Mouse (Mus musculus): ENCODE measurements around the gene Efcab12. TPM values are rescaled to one million over a fixed set of nuclear protein-coding genes. Genes with fewer than 3 reads are reported as not detected.
"Not testable (repeated sequence)": the region's sequence is repeated elsewhere in the genome, so short reads cannot be mapped to it uniquely, and the experiment has no call there.

The Efcab12 gene
- polyA plus RNA-seq, 1 experiment from 2014 or later = 0.58 TPM

DNA sequence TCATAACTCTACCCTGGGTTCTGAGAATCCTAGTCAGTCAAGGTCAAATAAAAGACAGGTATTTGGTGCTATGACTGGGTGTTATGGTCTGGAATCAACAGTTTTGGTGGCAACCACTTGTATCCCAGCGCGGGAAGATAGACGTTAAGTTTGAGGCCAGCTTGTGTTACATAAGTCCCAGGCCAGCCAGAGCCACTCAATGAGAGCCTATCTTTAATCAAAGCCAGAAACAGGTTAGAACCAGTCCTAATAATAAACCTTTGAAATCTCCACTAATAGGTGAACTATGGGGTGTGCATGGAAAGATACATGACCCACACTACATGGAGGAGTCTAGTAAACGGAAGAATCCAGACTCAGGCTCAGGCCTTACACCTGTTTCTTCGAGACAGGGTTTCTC lies 533 bp upstream of the Efcab12 start:
- H3K9ac ChIP-seq = no peak overlapping the region
- H3K36me3 ChIP-seq = peaks cover 8% of the 10 kb centered on the region
- WGBS = 68% methylated on average over 5 of the region's 5 CpGs
- ATAC-seq (ENCODE audit: insufficient read depth, low FRiP score, low read depth) = no peak
- H3K4me3 ChIP-seq (replicated peaks) = peak overlapping the region; percentile 35; the same call in 1 of the 2 replicates
- peaks cover 5% of the 10 kb centered on the region; the same call in 1 of the 2 replicates for H3K4me1 ChIP-seq
- no peaks in the 10 kb centered on the region for H3K9me3 ChIP-seq
- H3K4me2 ChIP-seq = peak overlapping the region; percentile 70
- no peak overlapping the region for H3K27ac ChIP-seq
- no peaks in the 10 kb centered on the region for H3K27me3 ChIP-seq (replicated peaks)

DNA sequence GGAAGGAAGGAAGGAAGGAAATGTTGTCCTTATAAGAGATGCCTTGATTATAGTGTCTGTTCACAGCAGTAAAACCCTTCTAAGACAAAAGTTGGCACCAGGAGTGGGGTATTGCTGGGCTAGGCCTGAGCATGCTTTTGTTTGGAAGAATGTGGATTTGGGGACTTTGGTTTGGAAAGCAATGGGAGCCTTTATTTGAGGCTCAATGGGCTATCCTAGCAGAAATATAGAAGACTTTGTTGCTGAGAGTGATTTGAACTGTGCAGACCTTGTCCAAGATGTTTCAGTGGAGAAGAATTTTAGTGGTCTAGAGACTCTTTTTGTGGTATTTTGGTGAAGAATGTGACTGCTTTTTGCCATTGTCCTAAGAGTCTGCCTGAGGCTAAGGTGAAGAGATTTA lies 4.4 kb downstream of the Efcab12 start:
- Histone ChIP-seq H3K36me3 (no peaks in the 10 kb centered on the region), H3K4me1 (peaks cover 5% of the 10 kb centered on the region; the same call in 1 of the 2 replicates), H3K4me3 (replicated peaks) (no peak overlapping the region), H3K9me3 (no peaks in the 10 kb centered on the region), H3K9ac (no peak overlapping the region), H3K27ac (no peak overlapping the region), H3K27me3 (replicated peaks) (no peaks in the 10 kb centered on the region), H3K4me2 (no peak overlapping the region)
- ATAC-seq (ENCODE audit: insufficient read depth, low FRiP score, low read depth) = no peak

DNA sequence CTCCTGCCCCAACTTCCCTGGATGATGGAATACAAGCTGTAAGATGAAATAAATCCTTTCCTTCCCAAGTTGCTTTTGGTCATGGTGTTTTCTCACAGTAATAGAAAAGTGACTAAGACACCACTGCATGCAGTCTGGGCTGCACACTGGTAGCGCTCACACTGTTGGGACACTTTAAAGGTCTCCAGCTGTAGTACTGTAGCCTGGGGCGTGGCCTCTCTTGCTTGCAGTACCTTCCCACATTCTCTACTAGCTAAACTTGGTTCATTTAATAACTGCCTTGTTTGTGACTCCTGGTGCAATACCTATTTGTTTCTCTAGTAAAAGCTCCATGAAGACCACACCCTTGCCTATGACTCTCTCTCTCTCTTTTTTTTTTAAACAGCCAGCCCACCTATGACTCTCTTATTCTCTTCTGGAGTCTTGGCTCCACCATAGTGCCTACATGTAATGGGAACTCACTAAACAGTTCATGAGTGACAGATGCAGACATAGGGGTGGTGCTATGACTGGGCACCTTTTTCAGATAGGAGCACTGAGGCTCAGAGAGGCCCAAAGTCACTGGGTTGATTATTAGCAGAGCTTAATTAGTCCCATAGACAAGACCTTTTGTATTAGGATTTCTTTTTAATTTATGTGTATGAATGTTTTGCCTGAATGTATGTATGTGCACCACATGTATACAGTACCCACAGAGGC lies 5.9 kb downstream of the Efcab12 start:
- no peak overlapping the region for H3K4me3 ChIP-seq (replicated peaks)
- 91% methylated on average over 2 of the region's 2 CpGs for WGBS
- H3K4me2 ChIP-seq = no peak overlapping the region
- H3K27ac ChIP-seq = no peak overlapping the region
- no peaks in the 10 kb centered on the region for H3K4me1 ChIP-seq
- no peaks in the 10 kb centered on the region for H3K36me3 ChIP-seq
- H3K9ac ChIP-seq = no peak overlapping the region
- no peak for ATAC-seq (ENCODE audit: insufficient read depth, low FRiP score, low read depth)
- H3K27me3 ChIP-seq (replicated peaks) = no peaks in the 10 kb centered on the region
- no peaks in the 10 kb centered on the region for H3K9me3 ChIP-seq

DNA sequence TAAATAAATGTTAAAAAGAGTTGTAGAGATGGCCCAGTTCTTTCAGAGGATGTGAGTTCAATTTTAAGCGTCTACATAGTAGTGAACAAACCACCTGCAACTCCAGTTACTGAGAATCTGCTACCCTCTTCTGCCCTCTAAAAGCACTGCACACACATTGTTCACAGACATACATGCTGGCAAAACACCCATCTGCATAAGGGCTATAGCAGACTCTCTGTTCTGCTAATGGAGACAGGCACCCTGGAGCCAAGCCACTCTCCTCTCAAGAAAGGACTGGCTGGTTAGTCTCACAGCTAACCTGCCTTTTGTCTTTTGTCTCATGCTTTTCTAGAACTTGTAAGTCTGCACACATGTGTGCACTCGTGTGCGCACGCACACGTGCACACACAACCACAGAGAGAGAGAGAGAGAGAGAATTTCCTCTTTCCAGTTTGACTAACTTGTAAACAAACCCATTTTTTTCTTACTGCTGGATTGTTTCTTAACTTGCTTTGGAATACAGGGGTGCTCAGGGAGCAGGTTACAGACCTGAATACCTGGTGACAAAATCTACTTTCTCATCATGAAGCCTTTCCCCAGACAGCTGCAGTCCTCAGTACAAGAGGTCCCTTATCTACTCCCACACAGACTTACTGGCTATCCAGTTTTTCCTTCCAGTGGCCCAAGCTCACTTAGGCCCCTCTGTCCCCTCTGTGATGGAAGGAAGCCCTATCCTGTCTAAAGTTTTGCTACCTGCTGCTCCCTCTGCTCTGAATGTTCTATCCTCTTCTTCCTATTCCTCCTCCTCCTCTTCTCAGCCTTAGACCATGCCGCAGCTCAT lies 7.2 kb downstream of the Efcab12 start:
- 75% methylated on average over 6 of the region's 6 CpGs for WGBS
- Histone ChIP-seq H3K36me3 (no peaks in the 10 kb centered on the region), H3K9ac (no peak overlapping the region), H3K27me3 (replicated peaks) (no peaks in the 10 kb centered on the region), H3K9me3 (no peaks in the 10 kb centered on the region), H3K4me3 (replicated peaks) (no peak overlapping the region), H3K4me2 (no peak overlapping the region), H3K4me1 (no peaks in the 10 kb centered on the region), H3K27ac (no peak overlapping the region)
- no peak for ATAC-seq (ENCODE audit: insufficient read depth, low FRiP score, low read depth)

DNA sequence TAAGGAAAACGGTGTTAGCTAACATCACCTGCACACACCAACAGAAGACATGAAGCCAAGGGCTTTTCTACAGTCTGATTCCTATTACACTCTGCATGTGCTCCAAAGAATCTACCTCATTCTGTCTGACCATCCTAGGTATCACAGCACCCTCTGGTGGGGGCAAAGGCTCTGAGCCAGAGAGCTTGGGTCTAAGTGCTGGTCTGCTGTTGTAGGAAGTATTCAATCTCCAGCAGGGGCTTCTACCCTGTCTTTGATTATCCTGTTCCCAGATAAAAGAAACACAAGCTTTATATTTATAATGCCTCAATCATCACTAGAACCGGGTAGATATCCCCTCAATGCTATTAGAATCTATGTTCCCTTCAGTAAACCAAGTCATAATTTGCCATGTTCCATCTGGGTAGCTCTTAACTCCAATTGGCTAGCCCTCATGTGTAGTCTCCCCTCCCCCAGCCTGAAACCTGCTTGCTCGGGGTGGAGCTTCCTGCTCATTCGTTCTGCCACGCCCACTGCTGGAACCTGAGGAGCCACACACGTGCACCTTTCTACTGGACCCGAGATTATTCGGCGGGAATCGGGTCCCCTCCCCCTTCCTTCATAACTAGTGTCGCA lies 14.3 kb downstream of the Efcab12 start:
- 4% methylated on average over 5 of the region's 11 CpGs for WGBS
- H3K27me3 ChIP-seq (replicated peaks); H3K4me1 ChIP-seq; H3K9me3 ChIP-seq; H3K9ac ChIP-seq; H3K36me3 ChIP-seq: not testable (repeated sequence)
- 0 out of 2 replicates have a peak overlapping the region, but pooled peaks have one; percentile 8 for H3K4me3 ChIP-seq (replicated peaks)
- H3K4me2 ChIP-seq = peak overlapping the region; percentile 40
- peak; percentile 96 for ATAC-seq (ENCODE audit: insufficient read depth, low FRiP score, low read depth)
- H3K27ac ChIP-seq = peak overlapping the region; percentile 33; the same call in 1 of the 2 replicates

DNA sequence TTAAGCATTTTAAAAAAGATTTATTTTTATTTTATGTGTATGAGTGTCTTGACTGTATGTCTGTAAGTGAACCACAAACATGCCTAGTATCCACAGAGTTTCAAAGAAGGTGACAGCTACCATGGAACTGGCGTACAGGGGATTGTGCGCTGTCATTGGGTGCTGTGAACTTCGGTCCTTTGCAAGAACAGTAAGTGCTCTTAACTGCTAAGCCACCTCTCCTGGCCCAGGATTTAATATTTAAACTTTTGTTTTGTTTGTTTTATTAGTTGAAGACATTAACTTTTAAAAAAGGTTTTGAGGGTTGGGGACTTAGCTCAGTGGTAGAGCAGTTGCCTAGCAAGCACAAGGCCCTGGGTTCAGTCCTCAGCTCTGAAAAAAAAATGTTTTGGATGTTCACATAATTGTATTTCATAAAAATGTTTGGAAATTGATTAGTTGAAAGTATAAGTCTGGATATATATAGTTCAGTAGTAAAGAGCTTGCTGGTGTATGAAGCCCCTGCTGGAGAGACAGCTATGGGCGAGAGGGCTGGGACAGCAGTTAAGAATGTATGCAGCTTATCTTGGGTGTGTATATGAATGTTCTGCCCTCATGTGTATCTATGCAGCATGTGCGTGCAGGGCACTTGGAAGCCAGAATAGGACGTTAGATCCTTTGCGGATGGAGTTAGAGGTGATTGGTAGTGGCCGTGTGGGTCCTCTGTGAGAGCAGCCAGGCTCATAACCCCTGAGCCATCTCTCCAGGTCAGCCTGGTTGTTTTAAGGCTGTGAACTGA lies 16.8 kb downstream of the Efcab12 start:
- no peaks in the 10 kb centered on the region for H3K27me3 ChIP-seq (replicated peaks)
- H3K36me3 ChIP-seq = no peaks in the 10 kb centered on the region
- H3K9me3 ChIP-seq = no peaks in the 10 kb centered on the region
- no peak overlapping the region for H3K4me2 ChIP-seq
- WGBS = 81% methylated on average over 8 of the region's 8 CpGs
- H3K9ac ChIP-seq = no peak overlapping the region
- H3K4me1 ChIP-seq = no peaks in the 10 kb centered on the region
- H3K4me3 ChIP-seq (replicated peaks) = no peak overlapping the region
- ATAC-seq (ENCODE audit: insufficient read depth, low FRiP score, low read depth) = no peak
- no peak overlapping the region for H3K27ac ChIP-seq

DNA sequence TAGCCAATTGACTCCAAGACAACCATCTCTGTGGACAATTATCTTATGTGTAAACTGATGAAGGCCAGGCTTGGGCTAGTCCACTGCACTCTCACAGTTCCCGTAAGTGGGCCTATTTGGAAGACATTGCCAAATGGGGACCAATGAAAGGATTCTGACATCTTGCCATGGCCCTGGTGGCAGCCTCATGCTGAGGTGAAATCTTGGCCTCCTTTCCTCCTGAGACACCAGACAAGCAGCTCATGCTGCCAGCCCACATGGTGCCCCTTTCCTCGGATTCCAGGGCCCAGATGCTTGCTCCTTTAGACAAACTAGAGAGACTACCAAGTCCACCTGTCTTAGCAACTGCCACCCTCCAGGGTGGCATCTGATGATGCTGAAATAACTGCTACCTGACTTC lies 20.1 kb downstream of the Efcab12 start:
- H3K4me3 ChIP-seq (replicated peaks) = no peak overlapping the region
- no peaks in the 10 kb centered on the region for H3K9me3 ChIP-seq
- H3K9ac ChIP-seq = no peak overlapping the region
- 73% methylated on average over 2 of the region's 2 CpGs for WGBS
- H3K27ac ChIP-seq = no peak overlapping the region
- H3K4me1 ChIP-seq = no peaks in the 10 kb centered on the region
- no peak for ATAC-seq (ENCODE audit: insufficient read depth, low FRiP score, low read depth)
- no peaks in the 10 kb centered on the region for H3K27me3 ChIP-seq (replicated peaks)
- H3K4me2 ChIP-seq = no peak overlapping the region
- no peaks in the 10 kb centered on the region for H3K36me3 ChIP-seq

DNA sequence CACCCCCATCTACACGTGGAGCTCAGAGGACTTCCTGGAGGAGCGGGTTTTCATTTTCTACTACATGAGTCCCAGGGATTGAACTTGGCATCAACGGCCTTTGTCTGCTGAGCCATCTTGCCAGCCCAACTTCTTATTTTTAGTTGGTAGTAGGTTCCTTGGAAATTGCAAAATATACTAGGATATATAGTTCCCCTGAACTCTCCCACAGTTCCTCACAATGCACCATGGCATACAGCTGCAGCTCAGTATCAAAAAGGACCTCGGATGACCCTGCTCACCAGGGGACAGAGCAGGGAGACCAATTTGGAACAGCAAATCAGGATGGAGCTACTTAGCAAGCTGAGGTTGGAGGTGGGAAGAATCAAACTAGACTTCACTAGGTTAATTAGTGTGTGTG lies 23.2 kb downstream of the Efcab12 start:
- Histone ChIP-seq H3K27ac (no peak overlapping the region), H3K9me3 (no peaks in the 10 kb centered on the region), H3K36me3 (no peaks in the 10 kb centered on the region), H3K4me2 (no peak overlapping the region), H3K9ac (no peak overlapping the region), H3K4me1 (no peaks in the 10 kb centered on the region), H3K27me3 (replicated peaks) (no peaks in the 10 kb centered on the region), H3K4me3 (replicated peaks) (no peak overlapping the region)
- WGBS = 78% methylated on average over 4 of the region's 4 CpGs
- no peak for ATAC-seq (ENCODE audit: insufficient read depth, low FRiP score, low read depth)

DNA sequence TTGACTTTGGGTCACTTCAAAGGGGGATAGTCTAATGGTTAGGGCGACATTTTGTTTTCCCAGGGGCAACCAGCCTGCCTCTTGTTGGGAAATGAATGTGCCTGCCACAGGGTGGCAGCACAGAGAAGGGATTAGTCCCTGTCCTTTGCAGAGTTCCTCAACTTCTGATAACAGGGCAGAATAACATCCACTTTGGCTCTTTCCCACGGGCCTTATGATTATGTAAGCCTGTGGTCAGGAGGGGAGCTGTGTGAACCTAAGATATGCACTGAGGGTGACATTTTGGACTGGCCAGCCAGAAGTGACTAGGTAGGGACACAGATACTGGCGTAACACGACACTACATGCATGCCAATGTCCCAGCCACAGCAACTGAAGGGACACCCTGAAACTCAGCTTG lies 24.1 kb downstream of the Efcab12 start:
- Histone ChIP-seq H3K4me1 (no peaks in the 10 kb centered on the region), H3K27ac (no peak overlapping the region), H3K4me2 (no peak overlapping the region), H3K4me3 (replicated peaks) (no peak overlapping the region), H3K9ac (no peak overlapping the region), H3K36me3 (no peaks in the 10 kb centered on the region), H3K27me3 (replicated peaks) (no peaks in the 10 kb centered on the region), H3K9me3 (no peaks in the 10 kb centered on the region)
- 29% methylated on average over 4 of the region's 4 CpGs for WGBS
- ATAC-seq (ENCODE audit: insufficient read depth, low FRiP score, low read depth) = no peak

DNA sequence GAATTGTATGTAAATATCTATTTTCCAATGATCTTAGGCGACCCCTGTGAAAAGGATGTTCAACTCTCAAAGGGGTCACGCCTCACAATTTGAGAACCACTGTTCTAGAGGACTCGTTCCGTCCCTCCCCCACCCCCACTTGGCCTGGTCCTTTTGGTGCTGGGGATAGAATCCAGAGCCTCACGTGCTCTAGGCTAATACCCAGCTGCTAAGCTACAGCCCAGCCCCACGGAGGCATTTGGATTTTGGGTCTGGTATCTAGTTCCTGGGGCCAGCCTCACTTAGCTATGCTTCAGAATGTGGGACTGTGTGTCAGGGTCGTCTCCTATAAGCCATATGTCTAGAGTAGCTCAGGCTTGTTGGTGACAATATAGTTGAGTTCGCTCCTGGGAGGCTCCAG lies 26.6 kb downstream of the Efcab12 start:
- 66% methylated on average over 8 of the region's 8 CpGs for WGBS
- no peak overlapping the region for H3K4me2 ChIP-seq
- no peaks in the 10 kb centered on the region for H3K27me3 ChIP-seq (replicated peaks)

DNA sequence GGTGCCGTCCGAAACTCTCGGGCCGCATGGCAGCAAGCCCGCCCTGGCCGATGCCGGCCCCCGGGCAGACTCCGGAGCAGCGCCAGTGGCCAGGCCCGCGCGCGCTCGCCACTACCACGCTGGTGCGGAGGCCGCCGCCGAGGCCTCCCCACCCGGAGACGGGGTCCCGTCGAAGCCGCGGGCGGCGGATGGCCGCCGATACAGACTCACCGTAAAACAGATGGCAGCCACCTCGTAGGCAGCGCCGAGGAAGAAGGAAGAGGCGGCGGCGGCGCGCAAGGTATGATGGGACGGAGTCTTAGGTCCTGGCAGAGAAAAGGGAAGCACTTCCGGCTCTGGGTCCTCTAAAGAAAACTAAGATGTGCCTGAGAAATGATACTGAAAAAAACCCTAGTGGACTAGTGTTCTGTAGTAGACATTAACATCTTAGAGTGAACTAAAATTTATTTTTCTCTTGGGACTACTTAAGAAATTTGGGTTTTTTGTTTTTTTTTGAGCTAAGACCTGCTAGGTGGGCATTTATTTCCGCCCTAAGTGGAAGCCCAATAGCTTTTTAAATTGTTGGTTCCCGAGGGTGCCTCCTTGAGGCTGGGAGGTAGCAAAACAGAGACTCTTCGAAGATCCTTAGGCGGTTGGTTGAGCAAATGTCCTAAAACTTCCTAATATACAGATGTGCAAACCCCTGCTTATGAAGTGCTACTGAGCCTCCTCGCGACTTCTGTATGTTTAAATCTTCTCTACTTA lies 29.6 kb downstream of the Efcab12 start, which contains the start of gene Rpl32:
Gene Rpl32, minus strand, starts transcription at position 260 of the 744 bp plus-strand sequence.
- under 1% methylated on average over 47 of the region's 47 CpGs for WGBS

More for the DNA sequence above, 26.6 kb downstream of the Efcab12 start:
- Histone ChIP-seq H3K9ac (no peak overlapping the region), H3K9me3 (no peaks in the 10 kb centered on the region), H3K36me3 (peaks cover 8% of the 10 kb centered on the region; the same call in 1 of the 2 replicates), H3K4me3 (replicated peaks) (no peak overlapping the region), H3K4me1 (peaks cover 8% of the 10 kb centered on the region), H3K27ac (no peak overlapping the region)
- no peak for ATAC-seq (ENCODE audit: insufficient read depth, low FRiP score, low read depth)

More for the DNA sequence above, 29.6 kb downstream of the Efcab12 start, which contains the start of gene Rpl32:
- Histone ChIP-seq H3K9me3 (no peaks in the 10 kb centered on the region), H3K36me3 (peaks cover 28% of the 10 kb centered on the region), H3K4me2 (peak within 1 kb of the TSS; percentile 85), H3K4me1 (peaks cover 18% of the 10 kb centered on the region), H3K27ac (peak within 1 kb of the TSS; percentile 96), H3K4me3 (replicated peaks) (peak within 1 kb of the TSS; percentile 98), H3K9ac (peak within 1 kb of the TSS; percentile 92), H3K27me3 (replicated peaks) (no peaks in the 10 kb centered on the region)
- peak; percentile 83; the same call in 1 of the 2 replicates for ATAC-seq (ENCODE audit: insufficient read depth, low FRiP score, low read depth)
